Mouse (Mus musculus) CH12.LX (cell line): ENCODE measurements at regions not wholly inside any gene's neighbourhood (a gene's known extent, or its start where the extent isn't known, plus 50 kb on each side); places are given as distances from the start of the nearest gene placed in this dataset.
A peak's percentile ranks its signal among the peaks of the same experiment; 100 is the strongest.

Experiments
- DNase-seq: peaks from one replicate; pipeline ENCODE4 v3.0.0-alpha.2; 2013; ENCODE audit errors: extremely low read depth
- H3K27ac ChIP-seq: 2 replicates; pipeline ENCODE4 v1.5.1; 2012; ENCODE audit warnings: low read depth, mild to moderate bottlenecking, control low read depth, moderate library complexity; ENCODE audit not compliant: insufficient read depth
- H3K27me3 ChIP-seq: replicated peaks from 2 replicates; pipeline ENCODE3; 2012; ENCODE audit warnings: inconsistent platforms
- H3K36me3 ChIP-seq, 2 experiments: replicated peaks in 1 of 2; 2 replicates each; pipeline versions ENCODE3 to v1.6.1; 2012; ENCODE audit warnings: inconsistent platforms in 1 of 2, low read length in 1 of 2, mild to moderate bottlenecking in 1 of 2, mixed read lengths in 1 of 2, moderate library complexity in 1 of 2; ENCODE audit not compliant: control insufficient read depth in 1 of 2, insufficient read depth in 1 of 2
- H3K4me1 ChIP-seq, 2 experiments: 2 replicates each; pipeline ENCODE4 v1.6.1; 2012; ENCODE audit warnings: inconsistent platforms in 1 of 2, moderate library complexity in 1 of 2; ENCODE audit not compliant: insufficient read depth in 2 of 2, control insufficient read depth in 1 of 2
- H3K4me2 ChIP-seq: 2 replicates; pipeline ENCODE4 v1.6.1; 2012; ENCODE audit warnings: low read depth, mild to moderate bottlenecking, control low read depth; ENCODE audit not compliant: poor library complexity, insufficient read depth, severe bottlenecking
- H3K4me3 ChIP-seq, 3 experiments: fragments of 150-350 bp in 1 of 3; sonication (generic) in 1 of 3; replicated peaks in 1 of 3; 2 replicates each; pipeline versions ENCODE3 to v1.5.1; 2011 to 2012; ENCODE audit warnings: low read depth in 2 of 3, low read length in 2 of 3, mild to moderate bottlenecking in 2 of 3, moderate library complexity in 2 of 3, control low read depth in 1 of 3, improper control_type of control experiment in 1 of 3, inconsistent platforms in 1 of 3, mixed read lengths in 1 of 3; ENCODE audit not compliant: poor library complexity in 1 of 3
- H3K79me2 ChIP-seq: replicated peaks from 2 replicates; pipeline ENCODE4 v1.6.1; 2012; ENCODE audit warnings: mild to moderate bottlenecking, moderate library complexity; ENCODE audit not compliant: control insufficient read depth, poor library complexity, insufficient read depth, severe bottlenecking; ENCODE audit errors: extremely low read depth
- H3K9ac ChIP-seq: 2 replicates; pipeline ENCODE4 v1.6.1; 2012; ENCODE audit warnings: low read depth, mild to moderate bottlenecking, control low read depth, moderate library complexity; ENCODE audit not compliant: insufficient read depth
- H3K9me3 ChIP-seq: replicated peaks from 2 replicates; pipeline ENCODE3; 2012; ENCODE audit warnings: low read length, inconsistent platforms, mixed read lengths
- BHLHE40 ChIP-seq: IDR thresholded peaks from 2 replicates; pipeline ENCODE4 v1.6.1; 2011; ENCODE audit warnings: mild to moderate bottlenecking, low read depth, low read length, improper control_type of control experiment
- CHD1 ChIP-seq: IDR thresholded peaks from 2 replicates; pipeline ENCODE4 v1.6.1; 2012; ENCODE audit warnings: low read depth, low read length, improper control_type of control experiment, inconsistent platforms
- CTCF ChIP-seq, 2 experiments: IDR thresholded peaks in 1 of 2; conservative IDR thresholded peaks in 1 of 2; 2 replicates each; pipeline ENCODE4 v1.5.1; 2011 to 2012; ENCODE audit warnings: low read depth in 2 of 2, low read length in 2 of 2, improper control_type of control experiment in 1 of 2, inconsistent platforms in 1 of 2, mild to moderate bottlenecking in 1 of 2, moderate library complexity in 1 of 2
- ELF1 ChIP-seq: IDR thresholded peaks from 2 replicates; pipeline ENCODE4 v1.6.1; 2014; ENCODE audit warnings: low read depth, mild to moderate bottlenecking, inconsistent platforms, low read length, improper control_type of control experiment
- EP300 ChIP-seq: IDR thresholded peaks from 2 replicates; pipeline ENCODE4 v1.6.1; 2011; ENCODE audit warnings: low read length, improper control_type of control experiment
- ETS1 ChIP-seq: conservative IDR thresholded peaks from 2 replicates; pipeline ENCODE4 v1.6.1; 2012; ENCODE audit warnings: low read depth, mild to moderate bottlenecking, inconsistent platforms, low read length, improper control_type of control experiment, moderate library complexity
- GABPA ChIP-seq: IDR thresholded peaks from 2 replicates; pipeline ENCODE4 v1.6.1; 2012; ENCODE audit warnings: low read depth, low read length, improper control_type of control experiment, inconsistent platforms; ENCODE audit not compliant: insufficient replicate concordance
- HCFC1 ChIP-seq: IDR thresholded peaks from 2 replicates; pipeline ENCODE4 v1.6.1; 2012; ENCODE audit warnings: low read depth, mild to moderate bottlenecking, inconsistent platforms, low read length, improper control_type of control experiment
- JUN ChIP-seq: IDR thresholded peaks from 2 replicates; pipeline ENCODE4 v1.6.1; 2011; ENCODE audit warnings: low read depth, mild to moderate bottlenecking, low read length, improper control_type of control experiment, moderate library complexity; ENCODE audit not compliant: insufficient read depth
- JUND ChIP-seq: conservative IDR thresholded peaks from 2 replicates; pipeline ENCODE4 v1.6.1; 2011; ENCODE audit warnings: low read depth, low read length, improper control_type of control experiment
- MAFK ChIP-seq: IDR thresholded peaks from 2 replicates; pipeline ENCODE4 v1.6.1; 2011; ENCODE audit warnings: low read length, improper control_type of control experiment; ENCODE audit not compliant: insufficient replicate concordance
- MAZ ChIP-seq: IDR thresholded peaks from 2 replicates; pipeline ENCODE4 v1.6.1; 2012; ENCODE audit warnings: low read depth, mild to moderate bottlenecking, inconsistent platforms, low read length, improper control_type of control experiment, moderate library complexity
- MEF2A ChIP-seq: IDR thresholded peaks from 2 replicates; pipeline ENCODE4 v1.6.1; 2014; ENCODE audit warnings: low read depth, mild to moderate bottlenecking, inconsistent platforms, low read length, improper control_type of control experiment, borderline replicate concordance
- MXI1 ChIP-seq: IDR thresholded peaks from 2 replicates; pipeline ENCODE4 v1.6.1; 2011; ENCODE audit warnings: mild to moderate bottlenecking, low read depth, low read length, improper control_type of control experiment
- MYC ChIP-seq: IDR thresholded peaks from 2 replicates; pipeline ENCODE4 v1.6.1; 2011; ENCODE audit warnings: low read depth, mild to moderate bottlenecking, improper control_type of control experiment, low read length
- NELFE ChIP-seq: IDR thresholded peaks from 2 replicates; pipeline ENCODE4 v1.6.1; 2011; ENCODE audit warnings: low read depth, low read length, improper control_type of control experiment
- NRF1 ChIP-seq: IDR thresholded peaks from 2 replicates; pipeline ENCODE4 v1.6.1; 2014; ENCODE audit warnings: low read depth, mild to moderate bottlenecking, inconsistent platforms, low read length, improper control_type of control experiment, moderate library complexity
- POLR2A ChIP-seq: IDR thresholded peaks from 2 replicates; pipeline ENCODE4 v1.6.1; 2011; ENCODE audit warnings: low read depth, mild to moderate bottlenecking, improper control_type of control experiment, low read length
- RAD21 ChIP-seq: IDR thresholded peaks from 2 replicates; pipeline ENCODE4 v1.6.1; 2011; ENCODE audit warnings: low read depth, mild to moderate bottlenecking, low read length, improper control_type of control experiment, moderate library complexity
- SMC3 ChIP-seq: IDR thresholded peaks from 2 replicates; pipeline ENCODE4 v1.6.1; 2011; ENCODE audit warnings: low read depth, low read length, improper control_type of control experiment
- TBP ChIP-seq: conservative IDR thresholded peaks from 2 replicates; pipeline ENCODE4 v1.6.1; 2011; ENCODE audit warnings: low read depth, low read length, improper control_type of control experiment
- TCF12 ChIP-seq: IDR thresholded peaks from 2 replicates; pipeline ENCODE4 v1.6.1; 2014; ENCODE audit warnings: low read depth, mild to moderate bottlenecking, inconsistent platforms, low read length, improper control_type of control experiment
- UBTF ChIP-seq: IDR thresholded peaks from 2 replicates; pipeline ENCODE4 v1.6.1; 2012; ENCODE audit warnings: low read depth, mild to moderate bottlenecking, inconsistent platforms, low read length, improper control_type of control experiment, moderate library complexity
- USF1 ChIP-seq: IDR thresholded peaks from 2 replicates; pipeline ENCODE4 v1.6.1; 2014; ENCODE audit warnings: low read depth, mild to moderate bottlenecking, inconsistent platforms, low read length, improper control_type of control experiment
- ZC3H11A ChIP-seq: IDR thresholded peaks from 2 replicates; pipeline ENCODE4 v1.6.1; 2012; ENCODE audit warnings: low read depth, mild to moderate bottlenecking, inconsistent platforms, low read length, improper control_type of control experiment
- ZKSCAN1 ChIP-seq: IDR thresholded peaks from 2 replicates; pipeline ENCODE4 v1.6.1; 2012; ENCODE audit warnings: low read depth, inconsistent platforms, low read length, improper control_type of control experiment, borderline replicate concordance
- ZNF384 ChIP-seq: IDR thresholded peaks from 2 replicates; pipeline ENCODE4 v1.6.1; 2012; ENCODE audit warnings: low read depth, low read length, improper control_type of control experiment, inconsistent platforms
- dilution Hi-C: fragments of 300-500 bp; cut with MboI; formaldehyde crosslinking; loops from 2 replicates; pipeline ENCODE4 v1.14.3; 2020; ENCODE audit warnings: low sequenced_read_pairs; ENCODE audit not compliant: extremely low pct_unique_long_range_greater_than_20kb, extremely low pct_ligation_motif_present
- in situ Hi-C: fragments of 300-500 bp; cut with MboI; formaldehyde crosslinking; loops from 3 replicates; pipeline ENCODE4 v1.14.3; 2019; ENCODE audit warnings: low sequenced_read_pairs, low pct_ligation_motif_present, low pct_unique_long_range_greater_than_20kb, mixed read lengths

DNA sequence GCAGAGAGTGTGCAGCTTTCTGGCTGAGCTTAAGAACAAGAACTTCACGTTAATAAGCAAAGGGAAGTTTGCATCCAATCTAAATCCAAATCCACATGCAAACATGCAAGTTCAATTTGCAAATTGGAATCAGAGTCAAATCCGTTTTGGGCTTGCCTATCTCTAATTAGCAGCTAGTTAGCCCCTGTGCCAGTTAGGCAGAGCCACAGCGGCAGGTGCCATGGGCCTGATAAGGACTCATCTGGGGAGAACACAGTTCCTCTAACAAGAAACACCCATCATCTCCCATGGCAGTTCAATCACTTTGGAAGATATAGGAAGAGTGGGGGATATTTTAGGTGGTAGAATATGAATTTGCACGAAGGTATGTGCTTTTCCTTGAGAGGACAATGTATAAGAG lies 168.0 kb upstream of the Dusp10 start:
- H3K9ac ChIP-seq: no peak overlapping the region
- TF ChIP-seq TBP (no peak), UBTF (no peak), HCFC1 (no peak), RAD21 (no peak), JUN (no peak)
- no peaks in the 10 kb centered on the region for H3K4me1 ChIP-seq
- in situ Hi-C loops: no loop called here
- no peaks in the 10 kb centered on the region for H3K9me3 ChIP-seq
- H3K79me2 ChIP-seq: no peaks in the 10 kb centered on the region
- H3K27ac ChIP-seq: no peak overlapping the region
- no peaks in the 10 kb centered on the region for H3K27me3 ChIP-seq
- no peaks in the 10 kb centered on the region for H3K36me3 ChIP-seq
- dilution Hi-C loops: no loop called here
- no peak overlapping the region for H3K4me3 ChIP-seq
- DNase-seq: no peak
- no peak overlapping the region for H3K4me2 ChIP-seq

DNA sequence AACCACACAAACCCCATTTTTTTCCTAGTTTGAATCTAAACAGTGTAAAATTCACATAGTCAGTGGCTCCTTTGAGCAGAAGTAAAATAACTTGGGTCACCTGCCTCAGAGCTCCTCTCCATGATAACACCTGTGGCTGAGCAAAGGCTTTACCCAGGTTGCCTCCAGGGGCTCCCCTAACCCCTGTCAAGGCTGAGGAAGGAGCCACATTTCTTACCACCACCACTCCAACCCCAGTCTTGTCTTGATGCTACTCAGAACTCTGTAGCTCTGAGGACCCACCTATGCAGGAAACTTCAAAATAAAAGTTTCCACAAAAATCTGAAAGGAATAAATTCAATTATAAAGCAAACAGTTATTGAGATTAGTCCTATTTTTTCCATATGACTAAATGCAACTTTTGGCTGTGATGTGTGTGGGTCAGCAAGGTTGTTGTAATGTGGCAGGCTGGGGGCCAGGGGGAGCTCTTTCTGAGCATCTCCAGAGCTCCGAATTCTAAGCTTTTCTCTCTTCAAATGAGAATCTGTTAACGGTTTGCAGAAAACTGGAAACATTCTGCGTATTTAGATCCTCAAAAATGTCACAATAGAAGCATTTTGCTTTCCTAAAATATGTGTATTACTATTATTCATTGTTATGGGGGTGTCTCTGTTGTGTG lies 159.0 kb upstream of the Dusp10 start:
- no peak for TF ChIP-seq MYC
- no peak for TF ChIP-seq MXI1
- TF ChIP-seq MEF2A: no peak
- TF ChIP-seq TBP: no peak
- TF ChIP-seq NRF1: no peak
- peak; percentile 15 to 51; a peak in 2 of 4 replicates for TF ChIP-seq CTCF (conservative IDR thresholded peaks at IDR 0.05 in 1 of 2, IDR thresholded peaks at IDR 0.05 in 1 of 2; ENCODE audit: low read depth in 2 of 2, low read length in 2 of 2)
- no peak for TF ChIP-seq USF1
- TF ChIP-seq NELFE: no peak
- TF ChIP-seq RAD21: peak; percentile 27
- TF ChIP-seq JUND: no peak
- no peak for TF ChIP-seq ETS1
- no peak for TF ChIP-seq ELF1
- TF ChIP-seq TCF12: no peak
- TF ChIP-seq BHLHE40: no peak
- TF ChIP-seq POLR2A: no peak
- TF ChIP-seq MAFK: no peak
- TF ChIP-seq GABPA: no peak
- TF ChIP-seq CHD1: no peak
- TF ChIP-seq ZNF384: no peak
- TF ChIP-seq MAZ: no peak
- peak; percentile 51 for TF ChIP-seq SMC3
- TF ChIP-seq ZC3H11A: no peak
- no peak for TF ChIP-seq ZKSCAN1
- no peak for TF ChIP-seq EP300
- H3K4me1 ChIP-seq: no peaks in the 10 kb centered on the region
- in situ Hi-C loops: no loop called here
- H3K79me2 ChIP-seq: no peaks in the 10 kb centered on the region
- dilution Hi-C loops: no loop called here
- H3K36me3 ChIP-seq: no peaks in the 10 kb centered on the region
- peaks cover 6% of the 10 kb centered on the region for H3K9me3 ChIP-seq
- H3K4me2 ChIP-seq: no peak overlapping the region
- H3K9ac ChIP-seq: no peak overlapping the region
- H3K4me3 ChIP-seq: no peak overlapping the region
- no peak overlapping the region for H3K27ac ChIP-seq
- no peaks in the 10 kb centered on the region for H3K27me3 ChIP-seq
- no peak for DNase-seq
